Mouse (Mus musculus): Measurements from ENCODE around the gene Zfp277.

The Zfp277 gene

GRCm38 (mm10) chr12:40445206-40445605 is 496 bp downstream of the Zfp277 start:
- DNase-seq (ENCODE audit: low spot score): no peak

- no peak for DNase-seq (ENCODE audit: low spot score)
These were observed 7.7 kb downstream of the Zfp277 start for GRCm38 (mm10) chr12:40438049-40438448.

GRCm38 (mm10) chr12:40434101-40434500 is 11.6 kb downstream of the Zfp277 start:
- DNase-seq (ENCODE audit: low spot score): no peak

GRCm38 (mm10) chr12:40431075-40431474 is 14.6 kb downstream of the Zfp277 start:
- DNase-seq (ENCODE audit: low spot score): no peak

GRCm38 (mm10) chr12:40429976-40430375 is 15.7 kb downstream of the Zfp277 start:
- no peak for DNase-seq (ENCODE audit: low spot score)

- DNase-seq (ENCODE audit: low spot score): no peak
These were observed 18.1 kb downstream of the Zfp277 start for GRCm38 (mm10) chr12:40427606-40428005.

- no peak for DNase-seq (ENCODE audit: low spot score)
These were observed 20.7 kb downstream of the Zfp277 start for GRCm38 (mm10) chr12:40424991-40425390.

- DNase-seq (ENCODE audit: low spot score): no peak
These were observed 28.4 kb downstream of the Zfp277 start for GRCm38 (mm10) chr12:40417257-40417656.

- DNase-seq (ENCODE audit: low spot score): no peak
These were observed 30.3 kb downstream of the Zfp277 start for GRCm38 (mm10) chr12:40415312-40415925.

- DNase-seq (ENCODE audit: low spot score): no peak
These were observed 30.9 kb downstream of the Zfp277 start for GRCm38 (mm10) chr12:40414682-40415311.

GRCm38 (mm10) chr12:40399812-40400211 is 45.9 kb downstream of the Zfp277 start:
- DNase-seq (ENCODE audit: low spot score): no peak

GRCm38 (mm10) chr12:40399386-40399785 is 46.3 kb downstream of the Zfp277 start:
- no peak for DNase-seq (ENCODE audit: low spot score)

GRCm38 (mm10) chr12:40398916-40399315 is 46.8 kb downstream of the Zfp277 start:
- DNase-seq (ENCODE audit: low spot score): no peak

GRCm38 (mm10) chr12:40392869-40393268 is 52.8 kb downstream of the Zfp277 start:
- no peak for DNase-seq (ENCODE audit: low spot score)

- DNase-seq (ENCODE audit: low spot score): no peak
These were observed 54.4 kb downstream of the Zfp277 start for GRCm38 (mm10) chr12:40391262-40391661.

GRCm38 (mm10) chr12:40387786-40388185 is 57.9 kb downstream of the Zfp277 start:
- no peak for DNase-seq (ENCODE audit: low spot score)

GRCm38 (mm10) chr12:40385301-40385700 is 60.4 kb downstream of the Zfp277 start:
- no peak for DNase-seq (ENCODE audit: low spot score)

- DNase-seq (ENCODE audit: low spot score): no peak
These were observed 62.0 kb downstream of the Zfp277 start for GRCm38 (mm10) chr12:40383718-40384117.

GRCm38 (mm10) chr12:40382539-40382938 is 63.2 kb downstream of the Zfp277 start:
- DNase-seq (ENCODE audit: low spot score): no peak

GRCm38 (mm10) chr12:40381824-40382223 is 63.9 kb downstream of the Zfp277 start:
- DNase-seq (ENCODE audit: low spot score): no peak

GRCm38 (mm10) chr12:40381173-40381801 is 64.4 kb downstream of the Zfp277 start:
- no peak for DNase-seq (ENCODE audit: low spot score)

GRCm38 (mm10) chr12:40379538-40379923 is 66.2 kb downstream of the Zfp277 start:
- DNase-seq (ENCODE audit: low spot score): no peak
